Mouse (Mus musculus) forebrain, postnatal 0 days (tissue): ENCODE results near the gene F930015N05Rik. TPM values are rescaled to one million over a fixed set of nuclear protein-coding genes. Genes with fewer than 3 reads are reported as not detected.
A peak's percentile ranks its signal among the peaks of the same experiment; 100 is the strongest.

Experiments used
- ATAC-seq: fragments of 200-750 bp; cut with Nextera tagmentation; 2 replicates; pipeline ENCODE4 v1.8.0; 2017; ENCODE audit warnings: mild to moderate bottlenecking, moderate library complexity
- DNase-seq: peaks from one replicate; pipeline ENCODE4 v3.0.0-alpha.2; 2015
- H3K27ac ChIP-seq: fragments of 300-500 bp; sonication (generic); 2 replicates; pipeline ENCODE4 v1.5.1; 2014; ENCODE audit warnings: low read depth, mild to moderate bottlenecking, antibody characterized with exemption, low read length, moderate library complexity, mixed read lengths
- H3K27me3 ChIP-seq: fragments of 300-500 bp; sonication (generic); 2 replicates; pipeline ENCODE4 v1.6.1; 2014; ENCODE audit warnings: mild to moderate bottlenecking, low read length, mixed read lengths; ENCODE audit not compliant: insufficient read depth
- H3K36me3 ChIP-seq: fragments of 300-500 bp; sonication (generic); 2 replicates; pipeline ENCODE4 v1.6.1; 2014; ENCODE audit warnings: mild to moderate bottlenecking, moderate library complexity; ENCODE audit not compliant: insufficient read depth
- H3K4me1 ChIP-seq: fragments of 300-500 bp; sonication (generic); 2 replicates; pipeline ENCODE4 v1.6.1; 2014; ENCODE audit warnings: antibody characterized with exemption; ENCODE audit not compliant: insufficient read depth
- H3K4me2 ChIP-seq: fragments of 300-500 bp; sonication (generic); 2 replicates; pipeline ENCODE4 v1.6.1; 2014; ENCODE audit warnings: low read depth, mild to moderate bottlenecking, moderate library complexity
- H3K4me3 ChIP-seq: fragments of 300-500 bp; sonication (generic); 2 replicates; pipeline ENCODE4 v1.5.1; 2014; ENCODE audit warnings: low read depth, low read length, mixed read lengths
- H3K9ac ChIP-seq: fragments of 300-500 bp; sonication (generic); 2 replicates; pipeline ENCODE4 v1.6.1; 2014; ENCODE audit warnings: mild to moderate bottlenecking
- H3K9me3 ChIP-seq: fragments of 300-500 bp; sonication (generic); 2 replicates; pipeline ENCODE4 v1.6.1; 2016; ENCODE audit warnings: low read length
- CTCF ChIP-seq: sonication (generic); IDR thresholded peaks from 2 replicates; pipeline ENCODE4 v1.5.1; 2016; ENCODE audit warnings: antibody characterized with exemption, control low read depth, low read depth
- WGBS: fragments of 180-500 bp; shearing (Covaris S2); extraction: QIAGEN DNeasy Blood & Tissue Kit; methylation state at CpG from one replicate; pipeline ENCODE4 v1.1.7; 2014; 5-methylcytosine and 5-hydroxymethylcytosine counted together
- polyA plus RNA-seq: library from polyadenylated mRNA; unstranded; fragments of >200 nt; fragmentation: Nextera tagmentation; extraction: Ambion mirVana; gene quantifications from 2 replicates; pipeline ENCODE4 v1.2.1, GENCODE M21; 2015
- total RNA-seq: library from RNA; depleted of rRNA; stranded (reverse); fragments of >200 nt; gene quantifications from 2 replicates; pipeline ENCODE4 v1.2.3, GENCODE M21; 2014

Gene F930015N05Rik
- total and polyA plus RNA-seq, 2 experiments from 2014 or later, result 0.51 TPM; not detected in 1

- Histone ChIP-seq H3K36me3 (no peaks in the 10 kb centered on the region), H3K4me2 (no peak overlapping the region), H3K4me3 (no peak overlapping the region), H3K4me1 (no peaks in the 10 kb centered on the region), H3K27ac (no peak overlapping the region), H3K9me3 (no peaks in the 10 kb centered on the region), H3K27me3 (peaks cover 3% of the 10 kb centered on the region; the same call in 1 of the 2 replicates), H3K9ac (no peak overlapping the region)
- 80% methylated on average over 1 of the region's 1 CpGs for WGBS
- DNase-seq (no peak), ATAC-seq (no peak)
- TF ChIP-seq CTCF, result no peak
Measured at GRCm38 (mm10) chr11:64445227-64445626, 8.8 kb upstream of the F930015N05Rik start.

- Histone ChIP-seq H3K4me1 (no peaks in the 10 kb centered on the region), H3K4me2 (no peak overlapping the region), H3K27me3 (peaks cover 9% of the 10 kb centered on the region; the same call in 1 of the 2 replicates), H3K9ac (no peak overlapping the region), H3K9me3 (no peaks in the 10 kb centered on the region), H3K36me3 (no peaks in the 10 kb centered on the region), H3K4me3 (no peak overlapping the region), H3K27ac (no peak overlapping the region)
- no peak for TF ChIP-seq CTCF
- ATAC-seq, result no peak
- no peak for DNase-seq
- WGBS, result 38% methylated on average over 3 of the region's 3 CpGs
Measured at GRCm38 (mm10) chr11:64442701-64443100, 6.2 kb upstream of the F930015N05Rik start.

- Histone ChIP-seq H3K27me3 (peaks cover 11% of the 10 kb centered on the region), H3K4me2 (no peak overlapping the region), H3K9me3 (no peaks in the 10 kb centered on the region), H3K36me3 (no peaks in the 10 kb centered on the region), H3K9ac (no peak overlapping the region), H3K4me3 (no peak overlapping the region), H3K27ac (no peak overlapping the region), H3K4me1 (no peaks in the 10 kb centered on the region)
- 0 out of 2 replicates have a peak, but pooled peaks have one; percentile 3 for ATAC-seq
- peak; percentile 75 for TF ChIP-seq CTCF
- DNase-seq, result peak; percentile 91
- 26% methylated on average over 8 of the region's 8 CpGs for WGBS
Measured at GRCm38 (mm10) chr11:64442119-64442518, 5.7 kb upstream of the F930015N05Rik start.

- peak; percentile 42 for TF ChIP-seq CTCF
- Histone ChIP-seq H3K27me3 (peaks cover 30% of the 10 kb centered on the region), H3K36me3 (no peaks in the 10 kb centered on the region), H3K4me2 (no peak overlapping the region), H3K27ac (no peak overlapping the region), H3K9ac (no peak overlapping the region), H3K4me3 (no peak overlapping the region), H3K4me1 (no peaks in the 10 kb centered on the region; the same call in none of the 2 replicates), H3K9me3 (no peaks in the 10 kb centered on the region)
- no peak for ATAC-seq
- 37% methylated on average over 3 of the region's 3 CpGs for WGBS
- DNase-seq, result no peak
Measured at GRCm38 (mm10) chr11:64438909-64439308, 2.5 kb upstream of the F930015N05Rik start.

GRCm38 (mm10) chr11:64437721-64438120, 1.3 kb upstream of the F930015N05Rik start:
- H3K27ac ChIP-seq, result no peak overlapping the region
- 51% methylated on average over 3 of the region's 3 CpGs for WGBS
- peaks cover 30% of the 10 kb centered on the region for H3K27me3 ChIP-seq
- DNase-seq, result no peak
- no peak for ATAC-seq
- H3K4me2 ChIP-seq, result no peak overlapping the region
- H3K4me1 ChIP-seq, result no peaks in the 10 kb centered on the region; the same call in none of the 2 replicates
- no peak overlapping the region for H3K9ac ChIP-seq
- no peak for TF ChIP-seq CTCF
- H3K4me3 ChIP-seq, result no peak overlapping the region
- H3K36me3 ChIP-seq, result no peaks in the 10 kb centered on the region
- no peaks in the 10 kb centered on the region for H3K9me3 ChIP-seq

- Histone ChIP-seq H3K4me1 (no peaks in the 10 kb centered on the region; the same call in none of the 2 replicates), H3K9ac (no peak overlapping the region), H3K9me3 (no peaks in the 10 kb centered on the region), H3K4me2 (peak overlapping the region; percentile 99; the same call in 1 of the 2 replicates), H3K27ac (no peak overlapping the region), H3K27me3 (peaks cover 33% of the 10 kb centered on the region), H3K4me3 (peak overlapping the region; percentile 43), H3K36me3 (no peaks in the 10 kb centered on the region)
- ATAC-seq, result no peak
- DNase-seq, result peak; percentile 2
- WGBS, result 23% methylated on average over 5 of the region's 5 CpGs
- no peak for TF ChIP-seq CTCF
Measured at GRCm38 (mm10) chr11:64436791-64437298, 392 bp upstream of the F930015N05Rik start.

GRCm38 (mm10) chr11:64435546-64436411, 674 bp downstream of the F930015N05Rik start:
- H3K4me3 ChIP-seq, result peak overlapping the region; percentile 43
- H3K4me2 ChIP-seq, result peak overlapping the region; percentile 99
- peak; percentile 71 for ATAC-seq
- no peaks in the 10 kb centered on the region; the same call in none of the 2 replicates for H3K4me1 ChIP-seq
- DNase-seq, result peak; percentile 49
- peak overlapping the region; percentile 48 for H3K9ac ChIP-seq
- WGBS, result 4% methylated on average over 80 of the region's 81 CpGs
- H3K27ac ChIP-seq, result no peak overlapping the region
- H3K9me3 ChIP-seq, result no peaks in the 10 kb centered on the region
- H3K36me3 ChIP-seq, result no peaks in the 10 kb centered on the region
- no peak for TF ChIP-seq CTCF
- peaks cover 33% of the 10 kb centered on the region for H3K27me3 ChIP-seq
